Mouse (Mus musculus) liver, embryonic 11.5 days (tissue): ENCODE measurements around the gene Snph. TPM values are rescaled to one million over a fixed set of nuclear protein-coding genes. Genes with fewer than 3 reads are reported as not detected.

ENCODE experiments used
- ATAC-seq: fragments of 200-750 bp; cut with Nextera tagmentation; replicated peaks from 2 replicates; pipeline ENCODE4 v1.8.0; 2017; ENCODE audit warnings: moderate number of reproducible peaks, mild to moderate bottlenecking, moderate TSS enrichment, moderate library complexity; ENCODE audit not compliant: low FRiP score
- DNase-seq: peaks from one replicate; pipeline ENCODE4 v3.0.0-alpha.2; 2017; ENCODE audit warnings: low spot score
- H3K27ac ChIP-seq: fragments of 300-500 bp; sonication (generic); 2 replicates; pipeline ENCODE4 v1.5.1; 2014; ENCODE audit warnings: mild to moderate bottlenecking, low read depth, low read length, control low read depth
- H3K27me3 ChIP-seq: fragments of 300-500 bp; sonication (generic); replicated peaks from 2 replicates; pipeline ENCODE4 v1.6.1; 2014; ENCODE audit warnings: low read length, mixed read lengths; ENCODE audit not compliant: control insufficient read depth, insufficient read depth
- H3K36me3 ChIP-seq: fragments of 300-500 bp; sonication (generic); 2 replicates; pipeline ENCODE4 v1.6.1; 2014; ENCODE audit warnings: mild to moderate bottlenecking, low read length, moderate library complexity, mixed read lengths; ENCODE audit not compliant: control insufficient read depth, insufficient read depth
- H3K4me1 ChIP-seq: fragments of 300-500 bp; sonication (generic); replicated peaks from 2 replicates; pipeline ENCODE4 v1.6.1; 2014; ENCODE audit warnings: low read length, mixed read lengths; ENCODE audit not compliant: control insufficient read depth, insufficient read depth
- H3K4me2 ChIP-seq: fragments of 300-500 bp; sonication (generic); 2 replicates; pipeline ENCODE4 v1.6.1; 2014; ENCODE audit warnings: mild to moderate bottlenecking, control low read depth, moderate library complexity
- H3K4me3 ChIP-seq: fragments of 300-500 bp; sonication (generic); 2 replicates; pipeline ENCODE4 v1.5.1; 2014; ENCODE audit warnings: low read depth, low read length, control low read depth
- H3K9ac ChIP-seq: fragments of 300-500 bp; sonication (generic); 2 replicates; pipeline ENCODE4 v1.6.1; 2014; ENCODE audit warnings: low read depth, low read length, control low read depth
- H3K9me3 ChIP-seq: fragments of 300-500 bp; sonication (generic); 2 replicates; pipeline ENCODE4 v1.6.1; 2016; ENCODE audit warnings: low read length, inconsistent platforms, mixed read lengths; ENCODE audit not compliant: control insufficient read depth
- WGBS: fragments of 180-500 bp; shearing (Covaris S2); extraction: QIAGEN DNeasy Blood & Tissue Kit; methylation state at CpG from one replicate; pipeline ENCODE4 v1.1.7; 2014; 5-methylcytosine and 5-hydroxymethylcytosine counted together
- polyA plus RNA-seq: library from polyadenylated mRNA; unstranded; fragments of >200 nt; fragmentation: Nextera tagmentation; extraction: Ambion mirVana; gene quantifications from 2 replicates; pipeline ENCODE4 v1.2.1, GENCODE M21; 2014

The Snph gene
- polyA plus RNA-seq, 1 experiment from 2014 or later: 0.56 TPM

GRCm38 (mm10) chr2:151580945-151581344 is 51.4 kb downstream of the Snph start:
- no peak overlapping the region for H3K9ac ChIP-seq
- no peaks in the 10 kb centered on the region for H3K4me1 ChIP-seq
- H3K27ac ChIP-seq: no peak overlapping the region
- no peaks in the 10 kb centered on the region for H3K36me3 ChIP-seq
- DNase-seq (no peak), ATAC-seq (no peak)
- no peaks in the 10 kb centered on the region for H3K27me3 ChIP-seq
- H3K9me3 ChIP-seq: no peaks in the 10 kb centered on the region
- 42% methylated on average over 1 of the region's 1 CpGs for WGBS
- H3K4me2 ChIP-seq: no peak overlapping the region
- no peak overlapping the region for H3K4me3 ChIP-seq

- 76% methylated on average over 4 of the region's 4 CpGs for WGBS
- Histone ChIP-seq H3K4me3 (no peak overlapping the region), H3K27me3 (no peaks in the 10 kb centered on the region), H3K9me3 (no peaks in the 10 kb centered on the region), H3K27ac (no peak overlapping the region), H3K36me3 (no peaks in the 10 kb centered on the region), H3K9ac (no peak overlapping the region), H3K4me2 (no peak overlapping the region), H3K4me1 (0 out of 2 replicates have a peak, but pooled peaks cover 3% of the 10 kb centered on the region)
- DNase-seq: no peak
- ATAC-seq: no peak
Measured at GRCm38 (mm10) chr2:151579183-151579582, 53.2 kb downstream of the Snph start.

- ATAC-seq (peak; percentile 85), DNase-seq (peak; percentile 71)
- Histone ChIP-seq H3K9me3 (no peaks in the 10 kb centered on the region), H3K9ac (peak overlapping the region; percentile 42), H3K27ac (no peak overlapping the region), H3K4me2 (peak overlapping the region; percentile 73), H3K4me1 (0 out of 2 replicates have a peak, but pooled peaks cover 3% of the 10 kb centered on the region), H3K27me3 (no peaks in the 10 kb centered on the region), H3K4me3 (peak overlapping the region; percentile 40), H3K36me3 (no peaks in the 10 kb centered on the region)
- 2% methylated on average over 38 of the region's 38 CpGs for WGBS
Measured at GRCm38 (mm10) chr2:151575699-151576389, 56.5 kb downstream of the Snph start.

GRCm38 (mm10) chr2:151575119-151575698 is 57.2 kb downstream of the Snph start:
- no peak for DNase-seq
- no peak for ATAC-seq

GRCm38 (mm10) chr2:151574607-151575006 is 57.8 kb downstream of the Snph start:
- ATAC-seq (no peak), DNase-seq (no peak)
- Histone ChIP-seq H3K27ac (no peak overlapping the region), H3K4me1 (0 out of 2 replicates have a peak, but pooled peaks cover 3% of the 10 kb centered on the region), H3K27me3 (no peaks in the 10 kb centered on the region), H3K36me3 (no peaks in the 10 kb centered on the region), H3K9ac (no peak overlapping the region), H3K4me2 (no peak overlapping the region), H3K9me3 (no peaks in the 10 kb centered on the region), H3K4me3 (no peak overlapping the region)
- WGBS: 67% methylated on average over 5 of the region's 5 CpGs

More at GRCm38 (mm10) chr2:151575119-151575698, 57.2 kb downstream of the Snph start:
- H3K27ac ChIP-seq: no peak overlapping the region
- 0 out of 2 replicates have a peak, but pooled peaks cover 3% of the 10 kb centered on the region for H3K4me1 ChIP-seq
- WGBS: 34% methylated on average over 7 of the region's 7 CpGs
- peak overlapping the region; percentile 25; the same call in 1 of the 2 replicates for H3K9ac ChIP-seq
- H3K9me3 ChIP-seq: no peaks in the 10 kb centered on the region
- no peaks in the 10 kb centered on the region for H3K36me3 ChIP-seq
- H3K4me3 ChIP-seq: peak overlapping the region; percentile 40
- peak overlapping the region; percentile 73 for H3K4me2 ChIP-seq
- no peaks in the 10 kb centered on the region for H3K27me3 ChIP-seq

- no peak overlapping the region for H3K9ac ChIP-seq
- DNase-seq (no peak), ATAC-seq (no peak)
- WGBS: 69% methylated on average over 3 of the region's 3 CpGs
- 0 out of 2 replicates have a peak, but pooled peaks cover 3% of the 10 kb centered on the region for H3K4me1 ChIP-seq
- H3K9me3 ChIP-seq: no peaks in the 10 kb centered on the region
- no peak overlapping the region for H3K4me2 ChIP-seq
- no peaks in the 10 kb centered on the region for H3K36me3 ChIP-seq
- H3K27me3 ChIP-seq: no peaks in the 10 kb centered on the region
- no peak overlapping the region for H3K4me3 ChIP-seq
- H3K27ac ChIP-seq: no peak overlapping the region
Measured at GRCm38 (mm10) chr2:151573667-151574066, 58.7 kb downstream of the Snph start.

- Histone ChIP-seq H3K9ac (no peak within 1 kb of the TSS), H3K4me1 (0 out of 2 replicates have a peak, but pooled peaks cover 3% of the 10 kb centered on the region), H3K4me3 (no peak within 1 kb of the TSS), H3K4me2 (no peak within 1 kb of the TSS), H3K27ac (no peak within 1 kb of the TSS), H3K36me3 (no peaks in the 10 kb centered on the region), H3K9me3 (no peaks in the 10 kb centered on the region), H3K27me3 (no peaks in the 10 kb centered on the region)
- DNase-seq (no peak), ATAC-seq (no peak)
- 69% methylated on average over 17 of the region's 17 CpGs for WGBS
Measured at GRCm38 (mm10) chr2:151571873-151572700, 60.3 kb downstream of the Snph start, which contains the start of gene Sdcbp2. Gene Sdcbp2, plus strand, starts transcription at chr2:151572622.

- Histone ChIP-seq H3K9me3 (no peaks in the 10 kb centered on the region), H3K27me3 (no peaks in the 10 kb centered on the region), H3K9ac (no peak overlapping the region), H3K4me2 (no peak overlapping the region), H3K4me3 (no peak overlapping the region), H3K4me1 (no peaks in the 10 kb centered on the region), H3K27ac (no peak overlapping the region), H3K36me3 (no peaks in the 10 kb centered on the region)
- DNase-seq: no peak
- WGBS: 79% methylated on average over 2 of the region's 2 CpGs
- no peak for ATAC-seq
Measured at GRCm38 (mm10) chr2:151569452-151569851, 62.9 kb downstream of the Snph start.
